Mouse (Mus musculus) embryonic facial prominence, embryonic 13.5 days (tissue): ENCODE measurements around the gene Farsa. TPM values are rescaled to one million over a fixed set of nuclear protein-coding genes. Genes with fewer than 3 reads are reported as not detected.
A peak's percentile ranks its signal among the peaks of the same experiment; 100 is the strongest.
"Not testable (repeated sequence)": the region's sequence is repeated elsewhere in the genome, so short reads cannot be mapped to it uniquely, and the experiment has no call there.

Experiments used
- ATAC-seq: fragments of 200-750 bp; cut with Nextera tagmentation; 2 replicates; pipeline ENCODE4 v1.8.0; 2017; ENCODE audit warnings: low read depth; ENCODE audit not compliant: insufficient number of reproducible peaks, insufficient read depth, low FRiP score, low TSS enrichment
- H3K27ac ChIP-seq: fragments of 300-500 bp; sonication (generic); 2 replicates; pipeline ENCODE4 v1.5.1; 2015; ENCODE audit warnings: moderate library complexity, mild to moderate bottlenecking, inconsistent platforms
- H3K27me3 ChIP-seq: fragments of 300-500 bp; sonication (generic); 2 replicates; pipeline ENCODE4 v1.6.1; 2015; ENCODE audit warnings: mild to moderate bottlenecking, inconsistent platforms
- H3K36me3 ChIP-seq: fragments of 300-500 bp; sonication (generic); 2 replicates; pipeline ENCODE4 v1.6.1; 2015; ENCODE audit warnings: mild to moderate bottlenecking, inconsistent platforms
- H3K4me1 ChIP-seq: fragments of 300-500 bp; sonication (generic); 2 replicates; pipeline ENCODE4 v1.6.1; 2015; ENCODE audit warnings: inconsistent platforms
- H3K4me2 ChIP-seq: fragments of 300-500 bp; sonication (generic); 2 replicates; pipeline ENCODE4 v1.6.1; 2015; ENCODE audit warnings: moderate library complexity, mild to moderate bottlenecking, inconsistent platforms
- H3K4me3 ChIP-seq: fragments of 300-500 bp; sonication (generic); 2 replicates; pipeline ENCODE4 v1.5.1; 2015; ENCODE audit warnings: mild to moderate bottlenecking, inconsistent platforms
- H3K9ac ChIP-seq: fragments of 300-500 bp; sonication (generic); 2 replicates; pipeline ENCODE4 v1.6.1; 2015; ENCODE audit warnings: mild to moderate bottlenecking, inconsistent platforms
- H3K9me3 ChIP-seq: fragments of 300-500 bp; sonication (generic); 2 replicates; pipeline ENCODE4 v1.6.1; 2016; ENCODE audit warnings: inconsistent platforms
- WGBS: fragments of 180-500 bp; shearing (Covaris S2); methylation state at CpG from one replicate; pipeline ENCODE4 v1.1.7; 2015; ENCODE audit warnings: mixed read lengths; 5-methylcytosine and 5-hydroxymethylcytosine counted together
- polyA plus RNA-seq: library from polyadenylated mRNA; unstranded; fragments of >200 nt; fragmentation: Nextera tagmentation; extraction: Ambion mirVana; gene quantifications from 2 replicates; pipeline ENCODE4 v1.2.1, GENCODE M21; 2015

The Farsa gene
- polyA plus RNA-seq, 1 experiment from 2014 or later: 108 TPM

GRCm38 (mm10) chr8:84907493-84907892 is 50.7 kb downstream of the Farsa start:
- 75% methylated on average over 8 of the region's 8 CpGs for WGBS
- H3K9ac ChIP-seq: no peak overlapping the region
- no peak for ATAC-seq

GRCm38 (mm10) chr8:84907979-84908378 is 51.2 kb downstream of the Farsa start:
- Histone ChIP-seq H3K4me3 (peak overlapping the region; percentile 57), H3K9ac (peak overlapping the region; percentile 74; the same call in 1 of the 2 replicates), H3K4me1 (peaks cover 30% of the 10 kb centered on the region), H3K27ac (peak overlapping the region; percentile 51; the same call in 1 of the 2 replicates), H3K4me2 (peak overlapping the region; percentile 82), H3K27me3 (peaks cover 35% of the 10 kb centered on the region)
- not testable (repeated sequence) for H3K36me3 ChIP-seq, ATAC-seq, H3K9me3 ChIP-seq
- WGBS: 21% methylated on average over 7 of the region's 7 CpGs

More at GRCm38 (mm10) chr8:84907493-84907892, 50.7 kb downstream of the Farsa start:
- Histone ChIP-seq H3K27ac (no peak overlapping the region), H3K36me3 (peaks cover 4% of the 10 kb centered on the region; the same call in 1 of the 2 replicates), H3K9me3 (no peaks in the 10 kb centered on the region), H3K4me2 (no peak overlapping the region), H3K27me3 (peaks cover 30% of the 10 kb centered on the region), H3K4me3 (no peak overlapping the region), H3K4me1 (peaks cover 26% of the 10 kb centered on the region)

GRCm38 (mm10) chr8:84908421-84909161 is 51.8 kb downstream of the Farsa start, which contains the start of gene Dnase2a:
Dnase2a (plus strand) TSS chr8:84908560.
- Histone ChIP-seq H3K4me1 (peaks cover 29% of the 10 kb centered on the region), H3K9ac (peak within 1 kb of the TSS; percentile 74), H3K4me2 (peak within 1 kb of the TSS; percentile 82), H3K27ac (peak within 1 kb of the TSS; percentile 51; the same call in 1 of the 2 replicates), H3K9me3 (no peaks in the 10 kb centered on the region), H3K27me3 (peaks cover 41% of the 10 kb centered on the region), H3K4me3 (peak within 1 kb of the TSS; percentile 57), H3K36me3 (peaks cover 4% of the 10 kb centered on the region; the same call in 1 of the 2 replicates)
- ATAC-seq: peak; percentile 85
- WGBS: under 1% methylated on average over 45 of the region's 45 CpGs

GRCm38 (mm10) chr8:84909162-84909767 is 52.5 kb downstream of the Farsa start:
- 49% methylated on average over 20 of the region's 20 CpGs for WGBS
- peak overlapping the region; percentile 82 for H3K4me2 ChIP-seq
- no peak overlapping the region for H3K27ac ChIP-seq
- H3K4me3 ChIP-seq: peak overlapping the region; percentile 57
- H3K4me1 ChIP-seq: peaks cover 29% of the 10 kb centered on the region
- ATAC-seq: no peak
- no peaks in the 10 kb centered on the region for H3K9me3 ChIP-seq
- H3K36me3 ChIP-seq: peaks cover 4% of the 10 kb centered on the region; the same call in 1 of the 2 replicates
- peak overlapping the region; percentile 74 for H3K9ac ChIP-seq
- peaks cover 48% of the 10 kb centered on the region for H3K27me3 ChIP-seq

- H3K4me2 ChIP-seq: peak overlapping the region; percentile 82
- H3K9me3 ChIP-seq: no peaks in the 10 kb centered on the region
- peaks cover 4% of the 10 kb centered on the region; the same call in 1 of the 2 replicates for H3K36me3 ChIP-seq
- no peak for ATAC-seq
- H3K9ac ChIP-seq: no peak overlapping the region
- H3K27ac ChIP-seq: no peak overlapping the region
- peaks cover 52% of the 10 kb centered on the region for H3K27me3 ChIP-seq
- 42% methylated on average over 5 of the region's 5 CpGs for WGBS
- H3K4me3 ChIP-seq: no peak overlapping the region; the same call in 1 of the 2 replicates
- peaks cover 29% of the 10 kb centered on the region for H3K4me1 ChIP-seq
Measured at GRCm38 (mm10) chr8:84909949-84910348, 53.2 kb downstream of the Farsa start.

- Histone ChIP-seq H3K36me3 (peaks cover 4% of the 10 kb centered on the region; the same call in 1 of the 2 replicates), H3K9ac (no peak overlapping the region), H3K4me3 (no peak overlapping the region), H3K27me3 (peaks cover 56% of the 10 kb centered on the region), H3K4me2 (no peak overlapping the region), H3K4me1 (peaks cover 29% of the 10 kb centered on the region), H3K27ac (no peak overlapping the region), H3K9me3 (no peaks in the 10 kb centered on the region)
- WGBS: 83% methylated on average over 6 of the region's 6 CpGs
- no peak for ATAC-seq
Measured at GRCm38 (mm10) chr8:84910551-84910950, 53.8 kb downstream of the Farsa start.

GRCm38 (mm10) chr8:84911854-84912253 is 55.1 kb downstream of the Farsa start:
- Histone ChIP-seq H3K36me3 (peaks cover 4% of the 10 kb centered on the region; the same call in 1 of the 2 replicates), H3K4me1 (peaks cover 29% of the 10 kb centered on the region), H3K4me3 (no peak overlapping the region), H3K4me2 (peak overlapping the region; percentile 74; the same call in 1 of the 2 replicates), H3K27ac (no peak overlapping the region), H3K9ac (no peak overlapping the region), H3K9me3 (no peaks in the 10 kb centered on the region), H3K27me3 (peaks cover 68% of the 10 kb centered on the region)
- WGBS: 86% methylated on average over 9 of the region's 9 CpGs
- no peak for ATAC-seq

GRCm38 (mm10) chr8:84912391-84912790 is 55.6 kb downstream of the Farsa start:
- H3K4me3 ChIP-seq: peak overlapping the region; percentile 47
- H3K36me3 ChIP-seq: peaks cover 4% of the 10 kb centered on the region; the same call in 1 of the 2 replicates
- ATAC-seq: no peak
- H3K4me2 ChIP-seq: peak overlapping the region; percentile 74
- H3K9ac ChIP-seq: peak overlapping the region; percentile 64
- H3K27ac ChIP-seq: no peak overlapping the region
- WGBS: 19% methylated on average over 27 of the region's 27 CpGs
- no peaks in the 10 kb centered on the region for H3K9me3 ChIP-seq
- H3K27me3 ChIP-seq: peaks cover 72% of the 10 kb centered on the region
- H3K4me1 ChIP-seq: peaks cover 29% of the 10 kb centered on the region

- WGBS: 2% methylated on average over 55 of the region's 55 CpGs
- peak overlapping the region; percentile 64 for H3K9ac ChIP-seq
- peaks cover 29% of the 10 kb centered on the region for H3K4me1 ChIP-seq
- no peak overlapping the region for H3K27ac ChIP-seq
- peak overlapping the region; percentile 47 for H3K4me3 ChIP-seq
- H3K27me3 ChIP-seq: peaks cover 78% of the 10 kb centered on the region
- H3K9me3 ChIP-seq: no peaks in the 10 kb centered on the region
- ATAC-seq: no peak
- peaks cover 4% of the 10 kb centered on the region; the same call in 1 of the 2 replicates for H3K36me3 ChIP-seq
- peak overlapping the region; percentile 74 for H3K4me2 ChIP-seq
Measured at GRCm38 (mm10) chr8:84912895-84913501, 56.2 kb downstream of the Farsa start.

- H3K4me1 ChIP-seq: peaks cover 29% of the 10 kb centered on the region
- H3K27ac ChIP-seq: no peak overlapping the region
- H3K27me3 ChIP-seq: peaks cover 83% of the 10 kb centered on the region
- WGBS: 17% methylated on average over 9 of the region's 9 CpGs
- H3K4me3 ChIP-seq: peak overlapping the region; percentile 47
- no peak for ATAC-seq
- H3K9ac ChIP-seq: peak overlapping the region; percentile 64
- peaks cover 4% of the 10 kb centered on the region; the same call in 1 of the 2 replicates for H3K36me3 ChIP-seq
- H3K9me3 ChIP-seq: no peaks in the 10 kb centered on the region
- peak overlapping the region; percentile 74 for H3K4me2 ChIP-seq
Measured at GRCm38 (mm10) chr8:84913502-84913900, 56.7 kb downstream of the Farsa start.

GRCm38 (mm10) chr8:84913960-84914359 is 57.2 kb downstream of the Farsa start:
- no peak for ATAC-seq
- Histone ChIP-seq H3K9me3 (no peaks in the 10 kb centered on the region), H3K4me1 (peaks cover 26% of the 10 kb centered on the region), H3K27ac (no peak overlapping the region), H3K36me3 (peaks cover 4% of the 10 kb centered on the region; the same call in 1 of the 2 replicates), H3K27me3 (peaks cover 88% of the 10 kb centered on the region), H3K4me2 (peak overlapping the region; percentile 74), H3K4me3 (no peak overlapping the region), H3K9ac (no peak overlapping the region)
- 39% methylated on average over 4 of the region's 4 CpGs for WGBS
